Mouse (Mus musculus) heart, embryonic 15.5 days (tissue): ENCODE results near the gene Rgs12. TPM values are rescaled to one million over a fixed set of nuclear protein-coding genes. Genes with fewer than 3 reads are reported as not detected.

ENCODE experiments used
- ATAC-seq: fragments of 200-750 bp; cut with Nextera tagmentation; replicated peaks from 2 replicates; pipeline ENCODE4 v1.8.0; 2017; ENCODE audit warnings: low read depth, moderate TSS enrichment; ENCODE audit not compliant: insufficient number of reproducible peaks, insufficient read depth, low FRiP score
- H3K27ac ChIP-seq: fragments of 300-500 bp; sonication (generic); 2 replicates; pipeline ENCODE4 v1.5.1; 2015; ENCODE audit warnings: mild to moderate bottlenecking, inconsistent platforms
- H3K27me3 ChIP-seq: fragments of 300-500 bp; sonication (generic); 2 replicates; pipeline ENCODE4 v1.6.1; 2015; ENCODE audit warnings: inconsistent platforms
- H3K36me3 ChIP-seq: fragments of 300-500 bp; sonication (generic); 2 replicates; pipeline ENCODE4 v1.6.1; 2015; ENCODE audit warnings: mild to moderate bottlenecking, inconsistent platforms
- H3K4me1 ChIP-seq: fragments of 300-500 bp; sonication (generic); replicated peaks from 2 replicates; pipeline ENCODE4 v1.6.1; 2015; ENCODE audit warnings: inconsistent platforms
- H3K4me2 ChIP-seq: fragments of 300-500 bp; sonication (generic); 2 replicates; pipeline ENCODE4 v1.6.1; 2015; ENCODE audit warnings: inconsistent platforms, mild to moderate bottlenecking, moderate library complexity
- H3K4me3 ChIP-seq: fragments of 300-500 bp; sonication (generic); 2 replicates; pipeline ENCODE4 v1.5.1; 2015; ENCODE audit warnings: mild to moderate bottlenecking, inconsistent platforms
- H3K9ac ChIP-seq: fragments of 300-500 bp; sonication (generic); 2 replicates; pipeline ENCODE4 v1.6.1; 2015; ENCODE audit warnings: mild to moderate bottlenecking, inconsistent platforms
- H3K9me3 ChIP-seq: fragments of 300-500 bp; sonication (generic); replicated peaks from 2 replicates; pipeline ENCODE4 v1.6.1; 2016; ENCODE audit warnings: inconsistent platforms
- WGBS: fragments of 180-500 bp; shearing (Covaris S2); methylation state at CpG from one replicate; pipeline ENCODE4 v1.1.7; 2015; ENCODE audit warnings: mixed read lengths; 5-methylcytosine and 5-hydroxymethylcytosine counted together
- polyA plus RNA-seq: library from polyadenylated mRNA; unstranded; fragments of >200 nt; fragmentation: Nextera tagmentation; extraction: Ambion mirVana; gene quantifications from 2 replicates; pipeline ENCODE4 v1.2.1, GENCODE M21; 2015

Rgs12 gene
- polyA plus RNA-seq, 1 experiment from 2014 or later = 28.7 TPM

- ATAC-seq = peak; percentile 47
- Histone ChIP-seq H3K9ac (no peak overlapping the region), H3K36me3 (peaks cover 21% of the 10 kb centered on the region; the same call in 1 of the 2 replicates), H3K27ac (peak overlapping the region; percentile 67), H3K4me1 (peaks cover 11% of the 10 kb centered on the region), H3K27me3 (no peaks in the 10 kb centered on the region), H3K4me3 (no peak overlapping the region), H3K4me2 (no peak overlapping the region), H3K9me3 (no peaks in the 10 kb centered on the region)
- WGBS = 39% methylated on average over 4 of the region's 4 CpGs
These were observed 86.5 kb downstream of the Rgs12 start for GRCm38 (mm10) chr5:35035795-35036194.

GRCm38 (mm10) chr5:35037438-35037837, 88.2 kb downstream of the Rgs12 start:
- no peak overlapping the region for H3K9ac ChIP-seq
- no peaks in the 10 kb centered on the region for H3K27me3 ChIP-seq
- no peak overlapping the region for H3K27ac ChIP-seq
- peaks cover 13% of the 10 kb centered on the region for H3K4me1 ChIP-seq
- peaks cover 9% of the 10 kb centered on the region; the same call in 1 of the 2 replicates for H3K36me3 ChIP-seq
- no peak for ATAC-seq
- no peaks in the 10 kb centered on the region for H3K9me3 ChIP-seq
- H3K4me3 ChIP-seq = no peak overlapping the region
- no peak overlapping the region for H3K4me2 ChIP-seq

- Histone ChIP-seq H3K27me3 (no peaks in the 10 kb centered on the region), H3K9ac (no peak within 1 kb of the TSS), H3K9me3 (no peaks in the 10 kb centered on the region), H3K4me1 (peaks cover 4% of the 10 kb centered on the region; the same call in 1 of the 2 replicates), H3K27ac (no peak within 1 kb of the TSS), H3K4me3 (no peak within 1 kb of the TSS), H3K4me2 (no peak within 1 kb of the TSS), H3K36me3 (no peaks in the 10 kb centered on the region)
- no peak for ATAC-seq
- WGBS = 45% methylated on average over 6 of the region's 6 CpGs
These were observed 92.1 kb downstream of the Rgs12 start, which contains the start of gene Hgfac for GRCm38 (mm10) chr5:35041268-35041829. TSS of gene Hgfac (plus strand) at chr5:35041509.

- Histone ChIP-seq H3K4me1 (peaks cover 4% of the 10 kb centered on the region; the same call in 1 of the 2 replicates), H3K27ac (no peak overlapping the region), H3K4me2 (no peak overlapping the region), H3K27me3 (no peaks in the 10 kb centered on the region), H3K9ac (no peak overlapping the region), H3K36me3 (no peaks in the 10 kb centered on the region), H3K9me3 (no peaks in the 10 kb centered on the region), H3K4me3 (no peak overlapping the region)
- WGBS = 57% methylated on average over 10 of the region's 10 CpGs
- ATAC-seq = no peak
These were observed 93.3 kb downstream of the Rgs12 start for GRCm38 (mm10) chr5:35042431-35043109.

- no peak overlapping the region for H3K9ac ChIP-seq
These were observed 93.8 kb downstream of the Rgs12 start for GRCm38 (mm10) chr5:35043110-35043451.

GRCm38 (mm10) chr5:35050541-35050940, 101.3 kb downstream of the Rgs12 start:
- Histone ChIP-seq H3K4me2 (no peak overlapping the region), H3K4me3 (no peak overlapping the region), H3K4me1 (peaks cover 11% of the 10 kb centered on the region), H3K9me3 (no peaks in the 10 kb centered on the region), H3K27me3 (no peaks in the 10 kb centered on the region), H3K9ac (no peak overlapping the region), H3K27ac (no peak overlapping the region), H3K36me3 (no peaks in the 10 kb centered on the region)
- no peak for ATAC-seq
- 67% methylated on average over 5 of the region's 5 CpGs for WGBS

More at GRCm38 (mm10) chr5:35043110-35043451, 93.8 kb downstream of the Rgs12 start:
- peak; percentile 76 for ATAC-seq
- 32% methylated on average over 1 of the region's 1 CpGs for WGBS
- Histone ChIP-seq H3K4me3 (no peak overlapping the region), H3K9me3 (no peaks in the 10 kb centered on the region), H3K27ac (no peak overlapping the region), H3K4me2 (no peak overlapping the region), H3K36me3 (no peaks in the 10 kb centered on the region), H3K27me3 (no peaks in the 10 kb centered on the region), H3K4me1 (peaks cover 4% of the 10 kb centered on the region; the same call in 1 of the 2 replicates)

- no peaks in the 10 kb centered on the region for H3K9me3 ChIP-seq
- no peak overlapping the region for H3K27ac ChIP-seq
- H3K4me2 ChIP-seq = no peak overlapping the region
- no peak overlapping the region for H3K9ac ChIP-seq
- H3K4me3 ChIP-seq = no peak overlapping the region
- H3K27me3 ChIP-seq = peaks cover 18% of the 10 kb centered on the region; the same call in 1 of the 2 replicates
- H3K4me1 ChIP-seq = peaks cover 38% of the 10 kb centered on the region
- no peak for ATAC-seq
- WGBS = 93% methylated on average over 3 of the region's 3 CpGs
- H3K36me3 ChIP-seq = no peaks in the 10 kb centered on the region
These were observed 105.4 kb downstream of the Rgs12 start for GRCm38 (mm10) chr5:35054628-35055027.

- WGBS = 56% methylated on average over 12 of the region's 12 CpGs
- Histone ChIP-seq H3K36me3 (no peaks in the 10 kb centered on the region), H3K4me3 (no peak overlapping the region), H3K27me3 (peaks cover 18% of the 10 kb centered on the region; the same call in 1 of the 2 replicates), H3K9ac (no peak overlapping the region), H3K9me3 (no peaks in the 10 kb centered on the region), H3K27ac (no peak overlapping the region), H3K4me1 (peaks cover 42% of the 10 kb centered on the region), H3K4me2 (no peak overlapping the region)
- ATAC-seq = no peak
These were observed 105.8 kb downstream of the Rgs12 start for GRCm38 (mm10) chr5:35055076-35055475.

GRCm38 (mm10) chr5:35056604-35057432, 107.6 kb downstream of the Rgs12 start, which contains the start of gene Dok7:
TSS of gene Dok7 (plus strand) at chr5:35056766.
- peak; percentile 75 for ATAC-seq
- H3K4me1 ChIP-seq = peaks cover 51% of the 10 kb centered on the region
- H3K27me3 ChIP-seq = peaks cover 18% of the 10 kb centered on the region; the same call in 1 of the 2 replicates
- H3K4me2 ChIP-seq = peak within 1 kb of the TSS; percentile 88
- H3K27ac ChIP-seq = peak within 1 kb of the TSS; percentile 83
- H3K9me3 ChIP-seq = no peaks in the 10 kb centered on the region
- WGBS = under 1% methylated on average over 56 of the region's 74 CpGs
- peak within 1 kb of the TSS; percentile 60 for H3K4me3 ChIP-seq
- H3K36me3 ChIP-seq = no peaks in the 10 kb centered on the region
- H3K9ac ChIP-seq = peak within 1 kb of the TSS; percentile 62

- Histone ChIP-seq H3K27me3 (peaks cover 18% of the 10 kb centered on the region; the same call in 1 of the 2 replicates), H3K27ac (peak overlapping the region; percentile 83; the same call in 1 of the 2 replicates), H3K4me1 (peaks cover 51% of the 10 kb centered on the region), H3K9ac (peak overlapping the region; percentile 62), H3K36me3 (no peaks in the 10 kb centered on the region), H3K4me2 (peak overlapping the region; percentile 88), H3K9me3 (no peaks in the 10 kb centered on the region), H3K4me3 (peak overlapping the region; percentile 60)
- WGBS = 27% methylated on average over 4 of the region's 4 CpGs
- ATAC-seq = no peak
These were observed 108.3 kb downstream of the Rgs12 start for GRCm38 (mm10) chr5:35057582-35057981.

- no peak overlapping the region for H3K9ac ChIP-seq
- peak overlapping the region; percentile 88 for H3K4me2 ChIP-seq
- H3K36me3 ChIP-seq = no peaks in the 10 kb centered on the region
- H3K4me1 ChIP-seq = peaks cover 51% of the 10 kb centered on the region
- H3K27me3 ChIP-seq = peaks cover 18% of the 10 kb centered on the region; the same call in 1 of the 2 replicates
- H3K9me3 ChIP-seq = no peaks in the 10 kb centered on the region
- H3K4me3 ChIP-seq = peak overlapping the region; percentile 60
- WGBS = 58% methylated on average over 1 of the region's 1 CpGs
- H3K27ac ChIP-seq = no peak overlapping the region
- no peak for ATAC-seq
These were observed 109.0 kb downstream of the Rgs12 start for GRCm38 (mm10) chr5:35058216-35058615.
